Mouse (Mus musculus): Measurements from ENCODE around the gene Mthfd1l. TPM values are rescaled to one million over a fixed set of nuclear protein-coding genes. Genes with fewer than 3 reads are reported as not detected.

Gene Mthfd1l
- polyA plus RNA-seq, 1 experiment, result 10.2 TPM

DNA sequence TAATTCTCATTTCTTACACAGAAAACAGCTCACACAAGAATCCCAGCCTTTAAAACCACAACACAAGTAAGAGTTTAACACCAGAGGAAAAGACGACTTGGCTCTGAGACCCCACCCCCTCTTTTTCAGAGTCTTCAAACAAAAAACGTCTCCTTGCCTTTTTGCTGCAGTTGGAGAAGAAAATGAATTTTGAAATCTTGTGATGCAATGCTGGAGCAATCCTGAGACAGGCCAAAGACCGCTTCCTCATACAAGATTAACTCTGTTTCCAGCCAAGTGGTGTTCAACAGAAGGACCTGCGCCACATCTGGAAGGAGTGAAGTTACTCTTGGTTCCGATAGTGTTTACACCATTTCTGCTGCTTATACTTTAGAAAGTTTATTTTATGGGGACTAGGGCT is 182.6 kb downstream of the Mthfd1l start:
- H3K4me3 ChIP-seq (ENCODE audit: insufficient read depth, low read length), result no peak overlapping the region
- H3K4me1 ChIP-seq (ENCODE audit: control insufficient read depth, insufficient read depth, low read length), result no peaks in the 10 kb centered on the region
- no peak overlapping the region for H3K27ac ChIP-seq (ENCODE audit: insufficient read depth, low read length)
- no peak for TF ChIP-seq CTCF (IDR thresholded peaks at IDR 0.05; ENCODE audit: extremely low read depth, insufficient read depth, low read length)
- TF ChIP-seq POLR2A (IDR thresholded peaks at IDR 0.05; ENCODE audit: extremely low read depth, insufficient read depth, low read length), result no peak

- no peak for TF ChIP-seq CTCF (IDR thresholded peaks at IDR 0.05; ENCODE audit: extremely low read depth, insufficient read depth, low read length)
- TF ChIP-seq POLR2A (IDR thresholded peaks at IDR 0.05; ENCODE audit: extremely low read depth, insufficient read depth, low read length), result no peak
- Histone ChIP-seq H3K4me1 (ENCODE audit: control insufficient read depth, insufficient read depth, low read length) (no peaks in the 10 kb centered on the region), H3K4me3 (ENCODE audit: insufficient read depth, low read length) (no peak overlapping the region), H3K27ac (ENCODE audit: insufficient read depth, low read length) (no peak overlapping the region)
Observed at GRCm38 (mm10) chr10:4158533-4158932, 185.6 kb downstream of the Mthfd1l start.

GRCm38 (mm10) chr10:4159541-4160090 is 186.7 kb downstream of the Mthfd1l start:
- H3K27ac ChIP-seq (ENCODE audit: insufficient read depth, low read length), result no peak overlapping the region
- H3K4me1 ChIP-seq (ENCODE audit: control insufficient read depth, insufficient read depth, low read length), result no peaks in the 10 kb centered on the region
- H3K4me3 ChIP-seq (ENCODE audit: insufficient read depth, low read length), result no peak overlapping the region
- TF ChIP-seq POLR2A (IDR thresholded peaks at IDR 0.05; ENCODE audit: extremely low read depth, insufficient read depth, low read length) (no peak), CTCF (IDR thresholded peaks at IDR 0.05; ENCODE audit: extremely low read depth, insufficient read depth, low read length) (no peak)

DNA sequence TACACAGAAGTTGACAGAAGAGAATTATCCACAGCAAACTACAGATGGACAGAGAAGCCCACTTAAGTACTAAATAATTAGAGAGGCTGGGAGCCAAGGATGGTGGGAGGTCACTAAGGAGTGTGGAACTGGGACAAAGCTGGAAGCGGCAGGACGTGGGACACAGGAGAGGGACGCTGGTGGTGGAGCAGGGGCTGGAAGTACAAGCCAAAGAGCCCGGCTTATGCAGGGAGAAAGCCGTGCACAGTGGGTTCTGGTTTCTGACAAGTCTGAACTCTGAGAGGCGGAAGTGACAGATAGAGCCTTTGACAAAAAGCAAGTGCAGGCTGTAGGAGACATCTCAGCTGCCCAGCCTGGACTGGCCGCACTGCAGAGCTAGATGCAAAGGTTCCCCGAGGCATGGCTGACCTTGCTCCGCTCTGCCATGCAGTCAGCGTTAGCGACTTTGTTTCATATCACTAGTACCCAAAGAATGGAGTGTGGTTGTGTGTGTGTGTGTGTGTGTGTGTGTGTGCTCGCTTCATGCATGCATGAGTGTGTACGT is 187.4 kb downstream of the Mthfd1l start:
- no peak overlapping the region for H3K4me3 ChIP-seq (ENCODE audit: insufficient read depth, low read length)
- no peak for TF ChIP-seq POLR2A (IDR thresholded peaks at IDR 0.05; ENCODE audit: extremely low read depth, insufficient read depth, low read length)
- TF ChIP-seq CTCF (IDR thresholded peaks at IDR 0.05; ENCODE audit: extremely low read depth, insufficient read depth, low read length), result no peak
- no peaks in the 10 kb centered on the region for H3K4me1 ChIP-seq (ENCODE audit: control insufficient read depth, insufficient read depth, low read length)
- no peak overlapping the region for H3K27ac ChIP-seq (ENCODE audit: insufficient read depth, low read length)

GRCm38 (mm10) chr10:4162049-4162448 is 189.1 kb downstream of the Mthfd1l start:
- Histone ChIP-seq H3K4me3 (ENCODE audit: insufficient read depth, low read length) (no peak overlapping the region), H3K4me1 (ENCODE audit: control insufficient read depth, insufficient read depth, low read length) (no peaks in the 10 kb centered on the region), H3K27ac (ENCODE audit: insufficient read depth, low read length) (no peak overlapping the region)
- TF ChIP-seq CTCF (IDR thresholded peaks at IDR 0.05; ENCODE audit: extremely low read depth, insufficient read depth, low read length), result no peak
- TF ChIP-seq POLR2A (IDR thresholded peaks at IDR 0.05; ENCODE audit: extremely low read depth, insufficient read depth, low read length), result no peak

- Histone ChIP-seq H3K4me1 (ENCODE audit: control insufficient read depth, insufficient read depth, low read length) (no peaks in the 10 kb centered on the region), H3K27ac (ENCODE audit: insufficient read depth, low read length) (no peak overlapping the region), H3K4me3 (ENCODE audit: insufficient read depth, low read length) (no peak overlapping the region)
- TF ChIP-seq CTCF (IDR thresholded peaks at IDR 0.05; ENCODE audit: extremely low read depth, insufficient read depth, low read length), result no peak
- no peak for TF ChIP-seq POLR2A (IDR thresholded peaks at IDR 0.05; ENCODE audit: extremely low read depth, insufficient read depth, low read length)
Observed at GRCm38 (mm10) chr10:4162976-4163375, 190.1 kb downstream of the Mthfd1l start.

DNA sequence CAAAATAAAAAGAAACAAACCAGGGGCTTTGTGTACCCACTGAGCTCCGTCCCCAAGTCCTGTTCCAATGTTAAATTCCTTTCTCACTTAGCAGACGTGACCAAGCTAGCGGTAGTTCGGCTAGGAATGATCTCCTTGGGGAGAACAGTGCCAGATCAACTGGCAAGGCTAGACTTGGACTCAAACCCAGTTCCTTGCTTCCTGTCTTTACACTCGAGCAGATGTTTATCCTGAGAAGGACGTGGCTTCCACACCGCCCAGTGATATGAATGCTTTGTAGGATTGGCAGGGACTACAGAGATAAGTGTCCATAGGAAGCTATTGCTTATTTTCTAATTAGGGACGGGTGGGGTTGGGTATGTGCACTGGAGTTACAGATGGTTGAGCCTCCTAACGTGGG is 191.8 kb downstream of the Mthfd1l start:
- TF ChIP-seq CTCF (IDR thresholded peaks at IDR 0.05; ENCODE audit: extremely low read depth, insufficient read depth, low read length), result no peak
- no peak for TF ChIP-seq POLR2A (IDR thresholded peaks at IDR 0.05; ENCODE audit: extremely low read depth, insufficient read depth, low read length)
- Histone ChIP-seq H3K27ac (ENCODE audit: insufficient read depth, low read length) (no peak overlapping the region), H3K4me1 (ENCODE audit: control insufficient read depth, insufficient read depth, low read length) (no peaks in the 10 kb centered on the region), H3K4me3 (ENCODE audit: insufficient read depth, low read length) (no peak overlapping the region)

DNA sequence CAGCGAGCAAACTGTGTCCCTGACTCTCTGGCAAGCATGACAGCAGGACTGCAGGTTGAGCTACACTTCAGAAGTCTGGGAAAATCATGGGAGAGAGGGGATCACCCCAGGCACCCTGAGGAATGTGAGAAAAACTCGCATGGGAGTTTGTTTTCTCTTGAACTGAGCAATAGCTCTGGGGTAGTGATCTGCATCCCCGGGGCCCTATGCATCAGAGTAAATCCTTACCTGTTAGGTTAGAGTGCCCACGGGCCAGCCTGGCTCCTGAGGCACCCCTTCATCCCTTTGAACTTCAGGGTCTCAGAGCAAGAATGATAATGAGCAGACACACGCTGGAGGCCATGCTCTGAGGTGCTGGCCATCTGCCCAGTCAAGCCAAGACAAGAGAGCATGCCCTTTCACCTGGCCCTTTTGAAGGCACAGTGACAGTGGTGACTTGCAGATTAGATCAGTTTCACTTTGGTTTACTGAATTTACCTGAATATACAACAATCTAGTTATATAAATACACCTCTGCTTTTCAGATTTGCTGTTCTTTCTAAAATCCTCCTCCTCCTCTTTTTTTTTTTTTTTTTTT is 195.4 kb downstream of the Mthfd1l start:
- H3K27ac ChIP-seq (ENCODE audit: insufficient read depth, low read length), result no peak overlapping the region
- TF ChIP-seq CTCF (IDR thresholded peaks at IDR 0.05; ENCODE audit: extremely low read depth, insufficient read depth, low read length), result no peak
- no peak for TF ChIP-seq POLR2A (IDR thresholded peaks at IDR 0.05; ENCODE audit: extremely low read depth, insufficient read depth, low read length)
- no peak overlapping the region for H3K4me3 ChIP-seq (ENCODE audit: insufficient read depth, low read length)
- no peaks in the 10 kb centered on the region for H3K4me1 ChIP-seq (ENCODE audit: control insufficient read depth, insufficient read depth, low read length)

DNA sequence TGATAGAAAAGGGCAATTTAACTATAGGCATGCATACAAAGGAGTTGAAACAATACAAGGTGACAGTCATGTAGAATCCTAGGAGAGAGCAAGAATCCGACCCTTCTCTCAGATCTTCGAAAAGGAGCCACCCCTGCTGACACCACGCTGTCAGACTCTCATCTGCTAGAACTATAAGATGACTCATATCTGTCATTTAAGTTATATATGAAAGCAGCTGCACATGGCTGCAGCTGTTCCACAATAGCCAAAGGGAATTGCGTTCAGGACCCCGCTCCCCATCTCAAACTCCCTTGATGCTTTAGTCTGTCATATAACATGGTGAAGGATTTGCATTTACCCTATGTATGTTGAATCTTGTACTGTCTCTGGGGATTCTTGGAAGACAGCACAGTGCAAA is 201.3 kb downstream of the Mthfd1l start:
- Histone ChIP-seq H3K27ac (ENCODE audit: insufficient read depth, low read length) (no peak overlapping the region), H3K4me3 (ENCODE audit: insufficient read depth, low read length) (no peak overlapping the region), H3K4me1 (ENCODE audit: control insufficient read depth, insufficient read depth, low read length) (no peaks in the 10 kb centered on the region)
- TF ChIP-seq POLR2A (IDR thresholded peaks at IDR 0.05; ENCODE audit: extremely low read depth, insufficient read depth, low read length) (no peak), CTCF (IDR thresholded peaks at IDR 0.05; ENCODE audit: extremely low read depth, insufficient read depth, low read length) (no peak)

- H3K27ac ChIP-seq (ENCODE audit: insufficient read depth, low read length), result no peak overlapping the region
- no peaks in the 10 kb centered on the region for H3K4me1 ChIP-seq (ENCODE audit: control insufficient read depth, insufficient read depth, low read length)
- TF ChIP-seq CTCF (IDR thresholded peaks at IDR 0.05; ENCODE audit: extremely low read depth, insufficient read depth, low read length) (no peak), POLR2A (IDR thresholded peaks at IDR 0.05; ENCODE audit: extremely low read depth, insufficient read depth, low read length) (no peak)
- no peak overlapping the region for H3K4me3 ChIP-seq (ENCODE audit: insufficient read depth, low read length)
Observed at GRCm38 (mm10) chr10:4174717-4175116, 201.8 kb downstream of the Mthfd1l start.
